Mouse (Mus musculus): ENCODE results near the gene Arhgap23. TPM values are rescaled to one million over a fixed set of nuclear protein-coding genes. Genes with fewer than 3 reads are reported as not detected.

The Arhgap23 gene
- polyA plus RNA-seq, 1 experiment from 2014 or later, result 14.4 TPM

Other genes starting within 250 kb of the Arhgap23 start
- 63.7 to 139 TPM (median 123 TPM) in 3 replicates for gene Kpnb1, start 227.7 kb upstream of the Arhgap23 start, polyA plus RNA-seq (2018)
- 33.4 to 65.0 TPM (median 53.5 TPM) in 3 replicates for gene Npepps, start 134.9 kb upstream of the Arhgap23 start, polyA plus RNA-seq (2018)
- 18.4 to 24.4 TPM (median 20.9 TPM) in 3 replicates for gene Mrpl45, start 99.8 kb upstream of the Arhgap23 start, polyA plus RNA-seq (2018)
- 0.01 TPM in 1 of 3 replicates, not detected in the others for gene Gpr179, start 63.5 kb upstream of the Arhgap23 start, polyA plus RNA-seq (2018)
- gene Socs7, start 53.0 kb upstream of the Arhgap23 start, polyA plus RNA-seq (2018), result 6.2 to 10.1 TPM (median 7.0 TPM) in 3 replicates
- not detected in 3 replicates for gene 4933428G20Rik, start 84.8 kb downstream of the Arhgap23 start, polyA plus RNA-seq (2018)
- gene Srcin1, start 160.7 kb downstream of the Arhgap23 start, polyA plus RNA-seq (2018), result 0.03 to 0.07 TPM in 2 of 3 replicates, not detected in the other
- 0.43 to 2.7 TPM (median 0.68 TPM) in 3 replicates for gene Epop, start 214.2 kb downstream of the Arhgap23 start, polyA plus RNA-seq (2018)
- gene Mllt6, start 247.9 kb downstream of the Arhgap23 start, polyA plus RNA-seq (2018), result 8.7 to 23.8 TPM (median 10.1 TPM) in 3 replicates